Mouse (Mus musculus) myocyte (in vitro differentiated cells): Measurements from ENCODE around the gene Rfx4. TPM values are rescaled to one million over a fixed set of nuclear protein-coding genes. Genes with fewer than 3 reads are reported as not detected.

ENCODE experiments used
- H3K27me3 ChIP-seq: one replicate; pipeline ENCODE4 v1.6.1; 2011; ENCODE audit not compliant: control insufficient read depth, insufficient read depth, insufficient read length
- H3K36me3 ChIP-seq: one replicate; pipeline ENCODE4 v1.6.1; 2011; ENCODE audit not compliant: control insufficient read depth, insufficient read depth
- H3K4me2 ChIP-seq: one replicate; pipeline ENCODE4 v1.6.1; 2011; ENCODE audit warnings: low read depth, control low read depth
- H3K4me3 ChIP-seq: one replicate; pipeline ENCODE4 v1.5.1; 2011; ENCODE audit warnings: mild to moderate bottlenecking, control low read depth, moderate library complexity
- H3K79me2 ChIP-seq: one replicate; pipeline ENCODE4 v1.6.1; 2011; ENCODE audit not compliant: control insufficient read depth, insufficient read depth
- H3ac ChIP-seq: one replicate; pipeline ENCODE4 v1.6.1; 2011; ENCODE audit not compliant: control insufficient read depth, insufficient read length
- CEBPB ChIP-seq: IDR thresholded peaks from 2 replicates; pipeline ENCODE4 v1.6.1; 2011; ENCODE audit warnings: mild to moderate bottlenecking, moderate library complexity; ENCODE audit not compliant: poor library complexity, insufficient read depth, severe bottlenecking
- E2F4 ChIP-seq: IDR thresholded peaks from one replicate; pipeline ENCODE4 v1.6.1; 2011; ENCODE audit warnings: mild to moderate bottlenecking, control low read depth, moderate library complexity; ENCODE audit not compliant: insufficient read depth
- MAX ChIP-seq: IDR thresholded peaks from one replicate; pipeline ENCODE4 v1.6.1; 2011; ENCODE audit warnings: low read depth, mild to moderate bottlenecking, control low read depth
- MYOD1 ChIP-seq, 3 experiments: IDR thresholded peaks; one replicate each; pipeline ENCODE4 v1.6.1; 2011; ENCODE audit warnings: control low read depth in 2 of 3, low read depth in 2 of 3, mild to moderate bottlenecking in 2 of 3, moderate library complexity in 1 of 3; ENCODE audit not compliant: insufficient read length in 2 of 3, control insufficient read depth in 1 of 3
- MYOG ChIP-seq, 3 experiments: IDR thresholded peaks; one replicate each; pipeline ENCODE4 v1.6.1; 2011; ENCODE audit warnings: control low read depth in 2 of 3, low read depth in 2 of 3, mild to moderate bottlenecking in 2 of 3; ENCODE audit not compliant: insufficient read length in 2 of 3, control insufficient read depth in 1 of 3, insufficient read depth in 1 of 3
- POLR2A ChIP-seq: IDR thresholded peaks from one replicate; pipeline ENCODE4 v1.6.1; 2011; ENCODE audit warnings: low read depth, mild to moderate bottlenecking, control low read depth, moderate library complexity; ENCODE audit not compliant: insufficient read length
- POLR2AphosphoS2 ChIP-seq: IDR thresholded peaks from one replicate; pipeline ENCODE4 v1.6.1; 2011; ENCODE audit warnings: low read depth, control low read depth; ENCODE audit not compliant: insufficient read length
- REST ChIP-seq: IDR thresholded peaks from one replicate; pipeline ENCODE4 v1.6.1; 2011; ENCODE audit warnings: mild to moderate bottlenecking, control low read depth, moderate library complexity; ENCODE audit not compliant: insufficient read depth, insufficient read length
- SRF ChIP-seq: IDR thresholded peaks from one replicate; pipeline ENCODE4 v1.6.1; 2011; ENCODE audit warnings: low read depth; ENCODE audit not compliant: control insufficient read depth, insufficient read length
- TCF12 ChIP-seq: IDR thresholded peaks from one replicate; pipeline ENCODE4 v1.6.1; 2011; ENCODE audit warnings: mild to moderate bottlenecking, control low read depth; ENCODE audit not compliant: poor library complexity, insufficient read depth, severe bottlenecking
- TCF3 ChIP-seq: IDR thresholded peaks from one replicate; pipeline ENCODE4 v1.6.1; 2011; ENCODE audit warnings: low read depth, control low read depth; ENCODE audit not compliant: insufficient read length
- USF1 ChIP-seq: IDR thresholded peaks from one replicate; pipeline ENCODE4 v1.6.1; 2011; ENCODE audit warnings: low read depth, mild to moderate bottlenecking, control low read depth, moderate library complexity
- polyA plus RNA-seq: library from polyadenylated mRNA; unstranded; fragments of >200 nt; fragmentation: generic; extraction: Trizol; gene quantifications from one replicate; pipeline ENCODE4 v1.2.1, GENCODE M21; 2012; ENCODE audit warnings: missing spikeins

Rfx4 gene
- polyA plus RNA-seq, 1 experiment, result 0.12 TPM

DNA sequence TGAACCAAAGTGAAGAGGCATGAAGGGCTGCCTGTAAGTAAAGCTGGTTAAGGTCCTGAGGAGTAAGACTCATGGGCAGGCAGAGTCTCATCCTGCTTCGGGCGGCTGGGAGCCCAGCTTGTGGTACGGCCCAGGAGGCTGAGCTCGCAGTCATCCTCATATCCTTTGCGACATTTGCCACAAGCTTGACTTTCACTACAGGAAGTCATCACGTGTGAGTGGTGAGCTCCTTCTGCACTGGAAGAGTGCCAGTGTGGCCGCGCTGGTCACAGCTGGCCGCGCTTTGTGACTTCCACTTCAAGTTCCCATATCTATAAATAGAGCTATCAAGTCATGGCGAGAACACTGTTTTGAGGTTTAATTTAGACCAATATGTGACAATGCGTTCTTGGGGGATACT lies 18.7 kb downstream of the Rfx4 start:
- Histone ChIP-seq H3K79me2 (no peaks in the 10 kb centered on the region), H3K4me2 (peak overlapping the region; percentile 59), H3ac (no peak overlapping the region), H3K27me3 (no peaks in the 10 kb centered on the region), H3K36me3 (no peaks in the 10 kb centered on the region), H3K4me3 (no peak overlapping the region)
- TF ChIP-seq MYOG (IDR thresholded peaks at IDR 0.05; ENCODE audit: control insufficient read depth in 1 of 3, insufficient read depth in 1 of 3, insufficient read length in 2 of 3, low read depth in 2 of 3) (peak; percentile 44 to 81 (median 68)), TCF12 (peak; percentile 24), E2F4 (no peak), MYOD1 (IDR thresholded peaks at IDR 0.05; ENCODE audit: control insufficient read depth in 1 of 3, insufficient read length in 2 of 3, low read depth in 2 of 3) (peak in 1 of 3 experiments; percentile 80), REST (no peak), USF1 (no peak)

DNA sequence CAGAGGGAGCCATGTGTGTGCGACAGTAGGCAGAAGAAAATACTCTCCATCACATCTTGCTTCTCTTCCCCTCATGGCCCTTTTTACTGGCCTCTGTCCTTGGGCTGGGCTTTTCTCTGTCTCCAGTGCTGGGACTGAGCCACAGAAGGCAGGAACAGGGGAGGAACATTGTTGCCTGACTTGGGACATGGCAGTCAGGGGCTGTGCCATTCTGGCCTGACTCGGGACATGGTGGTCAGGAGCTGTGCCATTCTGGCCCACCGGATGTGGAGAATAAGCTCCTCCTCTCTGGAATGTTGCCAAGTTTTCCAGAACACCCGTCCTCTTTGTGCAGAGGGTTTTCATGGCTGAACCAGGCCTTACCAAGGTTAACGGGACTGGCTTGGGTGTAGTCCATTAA lies 21.2 kb downstream of the Rfx4 start:
- Histone ChIP-seq H3K27me3 (no peaks in the 10 kb centered on the region), H3K79me2 (no peaks in the 10 kb centered on the region), H3K4me2 (no peak overlapping the region), H3K36me3 (no peaks in the 10 kb centered on the region), H3ac (no peak overlapping the region), H3K4me3 (no peak overlapping the region)
- TF ChIP-seq REST (no peak), SRF (no peak), USF1 (no peak), MYOD1 (IDR thresholded peaks at IDR 0.05; ENCODE audit: control insufficient read depth in 1 of 3, insufficient read length in 2 of 3, low read depth in 2 of 3) (no peak), POLR2A (no peak), CEBPB (no peak), E2F4 (no peak), POLR2AphosphoS2 (no peak), MYOG (IDR thresholded peaks at IDR 0.05; ENCODE audit: control insufficient read depth in 1 of 3, insufficient read depth in 1 of 3, insufficient read length in 2 of 3, low read depth in 2 of 3) (no peak), TCF12 (no peak)

DNA sequence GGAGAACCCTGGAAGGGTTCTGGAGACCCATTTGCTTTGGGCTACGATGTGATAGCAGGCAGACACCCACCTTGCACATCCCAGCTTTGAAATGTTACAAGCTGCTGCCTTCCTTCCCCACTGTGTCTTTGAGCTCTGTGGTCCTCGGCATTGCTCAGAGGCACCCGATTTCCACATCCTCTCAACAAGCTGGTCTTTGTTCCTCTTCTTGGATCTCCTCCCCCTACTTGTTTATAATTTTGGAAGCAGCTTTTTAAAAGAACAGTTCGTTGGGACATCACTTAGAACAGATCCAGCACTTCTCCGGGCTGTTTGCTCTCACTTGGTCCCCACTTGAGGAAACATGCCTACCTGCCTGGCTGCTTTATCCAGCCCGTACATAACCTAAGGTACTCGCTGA lies 22.1 kb downstream of the Rfx4 start:
- Histone ChIP-seq H3K4me3 (no peak overlapping the region), H3ac (no peak overlapping the region), H3K36me3 (no peaks in the 10 kb centered on the region), H3K4me2 (no peak overlapping the region), H3K27me3 (no peaks in the 10 kb centered on the region), H3K79me2 (no peaks in the 10 kb centered on the region)
- TF ChIP-seq REST (no peak), E2F4 (no peak), POLR2A (no peak), TCF12 (no peak)

DNA sequence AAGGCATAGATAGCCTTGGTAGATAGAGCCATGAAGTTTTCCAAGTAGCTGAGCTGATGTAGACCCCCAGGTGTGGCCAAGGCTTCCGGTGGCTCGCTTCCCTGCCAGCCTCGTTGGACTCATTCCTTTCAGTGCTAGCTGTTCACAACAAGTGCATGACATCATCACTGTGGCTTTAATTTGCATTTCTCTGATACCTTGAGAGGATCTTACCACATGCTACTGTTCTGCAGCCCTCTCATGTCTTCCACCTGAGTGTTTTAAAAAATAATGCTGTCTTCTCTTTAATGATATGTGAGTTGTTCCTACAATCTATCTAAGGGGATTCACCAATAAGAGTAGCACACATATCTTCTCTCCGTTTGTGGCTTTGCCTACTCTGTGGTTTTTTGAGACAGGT lies 25.0 kb downstream of the Rfx4 start:
- Histone ChIP-seq H3K4me3 (no peak overlapping the region), H3K27me3 (no peaks in the 10 kb centered on the region), H3ac (no peak overlapping the region), H3K4me2 (no peak overlapping the region), H3K79me2 (no peaks in the 10 kb centered on the region), H3K36me3 (no peaks in the 10 kb centered on the region)
- no peak for TF ChIP-seq MYOD1 (IDR thresholded peaks at IDR 0.05; ENCODE audit: control insufficient read depth in 1 of 3, insufficient read length in 2 of 3, low read depth in 2 of 3)
- TF ChIP-seq POLR2AphosphoS2, result no peak
- TF ChIP-seq SRF, result no peak
- no peak for TF ChIP-seq MAX
- TF ChIP-seq MYOG (IDR thresholded peaks at IDR 0.05; ENCODE audit: control insufficient read depth in 1 of 3, insufficient read depth in 1 of 3, insufficient read length in 2 of 3, low read depth in 2 of 3), result no peak
- TF ChIP-seq TCF3, result no peak
- TF ChIP-seq E2F4, result no peak
- TF ChIP-seq POLR2A, result no peak
- TF ChIP-seq REST, result no peak
- TF ChIP-seq TCF12, result no peak
- TF ChIP-seq CEBPB, result no peak
- no peak for TF ChIP-seq USF1

DNA sequence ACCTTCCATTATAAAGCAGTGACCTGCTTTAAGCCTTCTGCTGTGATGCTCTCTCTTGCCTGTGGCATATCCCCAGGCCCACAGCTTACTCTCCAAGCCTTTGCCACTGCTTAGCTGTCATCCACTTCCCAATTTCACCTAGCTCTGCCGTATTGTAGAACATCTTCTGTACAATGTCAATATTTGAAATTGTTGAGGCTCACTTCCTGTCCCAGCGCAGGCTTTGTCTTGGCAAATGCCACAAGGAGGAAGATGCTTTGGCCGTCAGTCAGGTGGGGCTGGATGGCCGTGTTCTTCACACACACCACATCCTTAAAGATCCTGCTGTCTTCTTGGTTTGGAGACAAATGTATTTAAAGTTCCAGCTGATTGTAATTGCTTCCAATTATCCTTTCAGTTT lies 29.5 kb downstream of the Rfx4 start:
- TF ChIP-seq CEBPB, result no peak
- TF ChIP-seq E2F4, result no peak
- TF ChIP-seq TCF3, result no peak
- no peak for TF ChIP-seq MAX
- no peak for TF ChIP-seq REST
- Histone ChIP-seq H3K4me2 (no peak overlapping the region), H3K36me3 (no peaks in the 10 kb centered on the region), H3ac (no peak overlapping the region), H3K4me3 (no peak overlapping the region), H3K27me3 (no peaks in the 10 kb centered on the region), H3K79me2 (no peaks in the 10 kb centered on the region)

DNA sequence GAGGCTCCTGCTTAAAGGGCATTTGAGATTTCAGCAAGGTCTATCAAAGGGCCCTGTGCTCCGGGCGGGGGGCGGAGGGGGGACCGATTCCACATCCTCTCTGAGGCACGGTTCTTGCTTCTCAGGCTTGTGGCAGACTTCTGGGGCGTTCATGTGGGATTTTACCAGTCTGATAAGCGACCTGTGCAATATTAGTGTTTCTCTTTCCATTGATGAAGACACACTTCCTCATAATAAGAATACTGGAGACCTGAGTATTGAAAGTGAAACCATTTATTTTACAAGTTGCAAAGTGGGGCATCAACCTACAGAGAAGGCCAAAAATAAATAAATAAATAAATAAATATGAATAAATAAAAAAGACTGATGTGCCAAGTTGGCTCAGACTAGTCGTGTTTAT lies 34.5 kb downstream of the Rfx4 start:
- Histone ChIP-seq H3K27me3 (no peaks in the 10 kb centered on the region), H3K4me2 (no peak overlapping the region), H3K36me3 (no peaks in the 10 kb centered on the region), H3K4me3 (no peak overlapping the region), H3K79me2 (no peaks in the 10 kb centered on the region), H3ac (no peak overlapping the region)
- no peak for TF ChIP-seq MYOG (IDR thresholded peaks at IDR 0.05; ENCODE audit: control insufficient read depth in 1 of 3, insufficient read depth in 1 of 3, insufficient read length in 2 of 3, low read depth in 2 of 3)
- TF ChIP-seq E2F4, result no peak
- TF ChIP-seq TCF12, result no peak
- TF ChIP-seq POLR2AphosphoS2, result no peak
- no peak for TF ChIP-seq CEBPB
- no peak for TF ChIP-seq MYOD1 (IDR thresholded peaks at IDR 0.05; ENCODE audit: control insufficient read depth in 1 of 3, insufficient read length in 2 of 3, low read depth in 2 of 3)
- TF ChIP-seq USF1, result no peak
- TF ChIP-seq TCF3, result no peak
- no peak for TF ChIP-seq MAX
- TF ChIP-seq SRF, result no peak
- no peak for TF ChIP-seq POLR2A
- no peak for TF ChIP-seq REST
